Mouse (Mus musculus) layer of hippocampus, adult 9-11 months (tissue): Measurements from ENCODE around the gene Olfr392.

ENCODE experiments used
- DNase-seq: peaks from one replicate; pipeline ENCODE4 v3.0.0; 2022

Olfr392 gene

DNA sequence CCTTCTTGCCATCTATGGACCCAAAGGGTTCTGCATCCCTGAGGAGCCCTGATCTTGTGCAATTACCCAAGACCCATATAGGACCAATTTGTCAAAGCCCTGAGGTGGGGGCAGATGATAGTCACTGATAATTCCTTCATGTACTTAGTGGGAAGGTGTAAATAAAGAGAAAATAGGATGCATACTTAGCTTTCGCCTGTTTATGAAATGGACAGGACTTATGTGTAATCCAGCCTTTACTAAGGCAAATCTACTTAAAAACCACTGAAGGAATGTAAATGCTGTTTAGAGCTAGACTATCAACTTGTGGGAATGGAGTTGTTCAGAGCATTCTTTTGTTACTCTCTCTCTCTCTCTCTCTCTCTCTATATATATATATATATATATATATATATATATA is at the start of gene Olfr392:
Olfr392 (minus strand) TSS at position 101 of the 400 bp plus-strand sequence.
- no peak for DNase-seq

DNA sequence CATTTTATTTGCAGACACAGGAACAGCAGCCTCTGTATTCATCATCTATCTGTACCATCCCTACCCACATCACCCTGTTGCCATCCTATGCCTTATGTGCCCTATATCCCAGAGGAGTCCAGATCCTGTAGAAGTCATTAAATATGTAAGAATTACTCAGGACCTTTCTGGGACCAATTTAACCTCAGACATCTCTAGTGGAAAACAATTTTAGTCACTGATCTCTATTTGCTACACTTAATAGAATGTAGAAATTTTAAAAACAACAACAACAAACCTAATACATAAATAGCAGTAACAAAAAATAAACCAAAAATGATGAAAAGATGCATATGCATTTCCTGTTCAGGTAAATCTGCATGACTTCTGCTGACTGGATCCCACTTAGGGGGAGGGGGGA is 34.5 kb upstream of the Olfr392 start, which contains the start of gene Olfr393:
Olfr393 (minus strand) TSS at position 101 of the 400 bp plus-strand sequence.
- no peak for DNase-seq

DNA sequence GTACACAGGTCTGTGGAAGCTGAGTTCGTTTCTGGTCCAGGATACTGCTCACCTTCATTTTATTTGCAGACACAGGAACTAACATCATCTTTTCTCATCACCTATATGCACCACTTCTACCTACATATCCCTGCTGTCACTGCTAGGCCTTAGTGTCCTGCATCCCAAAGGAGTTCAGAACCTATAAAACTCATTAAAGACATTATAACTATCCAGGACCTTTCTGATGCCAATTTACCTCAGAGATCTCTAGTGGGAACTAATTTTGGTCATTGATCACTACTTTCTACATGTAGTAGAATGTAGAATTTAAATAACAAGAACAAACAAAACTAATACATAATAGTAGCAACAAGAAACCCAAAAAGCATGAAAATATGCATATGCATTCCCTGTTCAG is 13.9 kb downstream of the Olfr392 start, which contains the start of gene Olfr391-ps:
Olfr391-ps (minus strand) TSS at position 101 of the 400 bp plus-strand sequence.
- DNase-seq = no peak

DNA sequence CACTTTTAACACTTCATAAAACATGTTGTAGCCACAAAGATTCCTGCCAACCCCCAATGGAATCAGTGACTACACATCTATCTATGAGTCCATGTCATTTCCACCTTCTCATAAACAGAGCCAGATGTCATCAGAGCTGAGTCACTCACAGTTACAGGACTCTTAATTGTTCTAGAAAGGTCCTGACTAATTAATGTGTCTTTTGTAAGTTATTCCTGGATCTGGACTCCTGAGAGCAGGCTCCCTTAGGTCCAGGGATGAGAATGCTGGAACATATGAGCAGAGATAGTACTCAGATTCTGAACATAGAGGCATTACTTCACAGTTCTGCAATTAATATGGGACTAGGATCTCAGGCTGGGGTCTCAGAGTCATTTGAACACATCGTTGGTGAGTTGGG is 34.2 kb downstream of the Olfr392 start, which contains the start of gene Olfr390:
Olfr390 (plus strand) TSS at position 301 of the 400 bp plus-strand sequence.
- DNase-seq = no peak

DNA sequence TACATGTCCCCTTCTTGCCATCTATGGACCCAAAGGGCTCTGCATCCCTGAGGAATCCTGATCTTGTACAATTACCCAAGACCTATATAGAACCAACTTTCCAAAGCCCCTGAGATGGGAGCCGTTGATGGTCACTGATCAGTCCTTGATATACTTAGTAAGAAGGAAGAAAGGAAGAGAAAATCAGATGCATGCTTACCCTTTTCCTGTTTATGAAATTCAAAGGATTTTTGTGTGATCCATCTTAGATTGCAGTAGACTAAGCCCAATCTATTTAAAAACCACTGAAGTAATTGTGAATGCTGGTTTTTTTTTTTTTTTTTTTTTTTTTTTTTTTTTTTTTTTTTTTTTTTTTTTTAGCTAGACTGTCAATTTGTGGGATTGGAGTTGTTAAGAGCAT is 36.2 kb downstream of the Olfr392 start, which contains the start of gene Olfr389:
Olfr389 (minus strand) TSS at position 101 of the 400 bp plus-strand sequence.
- no peak for DNase-seq
